Mouse (Mus musculus): ENCODE measurements around the gene Tmco5. TPM values are rescaled to one million over a fixed set of nuclear protein-coding genes. Genes with fewer than 3 reads are reported as not detected.

Gene Tmco5
- polyA plus RNA-seq, 1 experiment from 2014 or later = not detected

- no peaks in the 10 kb centered on the region; the same call in 1 of the 2 replicates for H3K4me1 ChIP-seq (ENCODE audit: control insufficient read depth, insufficient read depth, low read length)
- no peak overlapping the region for H3K27ac ChIP-seq (ENCODE audit: low read depth, low read length)
- no peak overlapping the region for H3K4me2 ChIP-seq (replicated peaks; ENCODE audit: low read depth, low read length)
- WGBS = 95% methylated on average over 3 of the region's 3 CpGs
- no peaks in the 10 kb centered on the region for H3K36me3 ChIP-seq (ENCODE audit: control insufficient read depth, insufficient read depth, low read length)
- H3K9ac ChIP-seq (ENCODE audit: low read depth, low read length) = no peak overlapping the region
- no peak for ATAC-seq (ENCODE audit: low FRiP score, low TSS enrichment)
- H3K4me3 ChIP-seq (ENCODE audit: low read length) = no peak overlapping the region
- no peaks in the 10 kb centered on the region for H3K9me3 ChIP-seq (ENCODE audit: control insufficient read depth, low read length)
- no peaks in the 10 kb centered on the region for H3K27me3 ChIP-seq (ENCODE audit: control insufficient read depth, insufficient read depth, low read length)
These were observed 1.2 kb downstream of the Tmco5 start for GRCm38 (mm10) chr2:116879730-116880129.

- Histone ChIP-seq H3K4me3 (ENCODE audit: low read length) (peak overlapping the region; percentile 20), H3K4me1 (ENCODE audit: control insufficient read depth, insufficient read depth, low read length) (no peaks in the 10 kb centered on the region), H3K36me3 (ENCODE audit: control insufficient read depth, insufficient read depth, low read length) (no peaks in the 10 kb centered on the region), H3K9ac (ENCODE audit: low read depth, low read length) (no peak overlapping the region), H3K4me2 (replicated peaks; ENCODE audit: low read depth, low read length) (peak overlapping the region; percentile 57), H3K27ac (ENCODE audit: low read depth, low read length) (no peak overlapping the region), H3K9me3 (ENCODE audit: control insufficient read depth, low read length) (no peaks in the 10 kb centered on the region), H3K27me3 (ENCODE audit: control insufficient read depth, insufficient read depth, low read length) (no peaks in the 10 kb centered on the region)
- peak; percentile 70 for ATAC-seq (ENCODE audit: low FRiP score, low TSS enrichment)
- WGBS = 22% methylated on average over 13 of the region's 14 CpGs
These were observed 15.0 kb downstream of the Tmco5 start for GRCm38 (mm10) chr2:116893316-116893987.

- Histone ChIP-seq H3K36me3 (ENCODE audit: control insufficient read depth, insufficient read depth, low read length) (no peaks in the 10 kb centered on the region), H3K27me3 (ENCODE audit: control insufficient read depth, insufficient read depth, low read length) (no peaks in the 10 kb centered on the region), H3K4me2 (replicated peaks; ENCODE audit: low read depth, low read length) (peak overlapping the region; percentile 57), H3K9me3 (ENCODE audit: control insufficient read depth, low read length) (no peaks in the 10 kb centered on the region), H3K9ac (ENCODE audit: low read depth, low read length) (peak overlapping the region; percentile 42; the same call in 1 of the 2 replicates), H3K4me1 (ENCODE audit: control insufficient read depth, insufficient read depth, low read length) (no peaks in the 10 kb centered on the region), H3K27ac (ENCODE audit: low read depth, low read length) (no peak overlapping the region), H3K4me3 (ENCODE audit: low read length) (peak overlapping the region; percentile 20)
- 0% methylated on average over 9 of the region's 9 CpGs for WGBS
- peak; percentile 78 for ATAC-seq (ENCODE audit: low FRiP score, low TSS enrichment)
These were observed 15.5 kb downstream of the Tmco5 start for GRCm38 (mm10) chr2:116893988-116894363.

- 0 out of 2 replicates have a peak overlapping the region, but pooled peaks have one; percentile 37 for H3K27ac ChIP-seq (ENCODE audit: low read depth, low read length)
- H3K9me3 ChIP-seq (ENCODE audit: control insufficient read depth, low read length) = no peaks in the 10 kb centered on the region
- H3K27me3 ChIP-seq (ENCODE audit: control insufficient read depth, insufficient read depth, low read length) = no peaks in the 10 kb centered on the region
- 15% methylated on average over 19 of the region's 19 CpGs for WGBS
- peak overlapping the region; percentile 35 for H3K4me3 ChIP-seq (ENCODE audit: low read length)
- ATAC-seq (ENCODE audit: low FRiP score, low TSS enrichment) = peak; percentile 68
- H3K9ac ChIP-seq (ENCODE audit: low read depth, low read length) = peak overlapping the region; percentile 44; the same call in 1 of the 2 replicates
- H3K4me2 ChIP-seq (replicated peaks; ENCODE audit: low read depth, low read length) = peak overlapping the region; percentile 55
- no peaks in the 10 kb centered on the region for H3K36me3 ChIP-seq (ENCODE audit: control insufficient read depth, insufficient read depth, low read length)
- no peaks in the 10 kb centered on the region for H3K4me1 ChIP-seq (ENCODE audit: control insufficient read depth, insufficient read depth, low read length)
These were observed 21.3 kb downstream of the Tmco5 start for GRCm38 (mm10) chr2:116899615-116900272.

GRCm38 (mm10) chr2:116900273-116900843, 21.9 kb downstream of the Tmco5 start:
- WGBS = 35% methylated on average over 10 of the region's 10 CpGs

GRCm38 (mm10) chr2:116908268-116908667, 29.8 kb downstream of the Tmco5 start:
- Histone ChIP-seq H3K27ac (ENCODE audit: low read depth, low read length) (no peak overlapping the region), H3K4me1 (ENCODE audit: control insufficient read depth, insufficient read depth, low read length) (no peaks in the 10 kb centered on the region), H3K9ac (ENCODE audit: low read depth, low read length) (no peak overlapping the region), H3K4me2 (replicated peaks; ENCODE audit: low read depth, low read length) (no peak overlapping the region), H3K36me3 (ENCODE audit: control insufficient read depth, insufficient read depth, low read length) (no peaks in the 10 kb centered on the region), H3K27me3 (ENCODE audit: control insufficient read depth, insufficient read depth, low read length) (no peaks in the 10 kb centered on the region), H3K9me3 (ENCODE audit: control insufficient read depth, low read length) (no peaks in the 10 kb centered on the region), H3K4me3 (ENCODE audit: low read length) (no peak overlapping the region)
- no peak for ATAC-seq (ENCODE audit: low FRiP score, low TSS enrichment)
- WGBS = 74% methylated on average over 8 of the region's 8 CpGs

More at GRCm38 (mm10) chr2:116900273-116900843, 21.9 kb downstream of the Tmco5 start:
- Histone ChIP-seq H3K4me2 (replicated peaks; ENCODE audit: low read depth, low read length) (peak overlapping the region; percentile 55), H3K4me3 (ENCODE audit: low read length) (peak overlapping the region; percentile 35), H3K27me3 (ENCODE audit: control insufficient read depth, insufficient read depth, low read length) (no peaks in the 10 kb centered on the region), H3K9ac (ENCODE audit: low read depth, low read length) (peak overlapping the region; percentile 44; the same call in 1 of the 2 replicates), H3K27ac (ENCODE audit: low read depth, low read length) (0 out of 2 replicates have a peak overlapping the region, but pooled peaks have one; percentile 37), H3K4me1 (ENCODE audit: control insufficient read depth, insufficient read depth, low read length) (no peaks in the 10 kb centered on the region), H3K36me3 (ENCODE audit: control insufficient read depth, insufficient read depth, low read length) (no peaks in the 10 kb centered on the region), H3K9me3 (ENCODE audit: control insufficient read depth, low read length) (no peaks in the 10 kb centered on the region)
- peak; percentile 50 for ATAC-seq (ENCODE audit: low FRiP score, low TSS enrichment)

GRCm38 (mm10) chr2:116912334-116913070, 34.0 kb downstream of the Tmco5 start:
- Histone ChIP-seq H3K27ac (ENCODE audit: low read depth, low read length) (no peak overlapping the region), H3K9me3 (ENCODE audit: control insufficient read depth, low read length) (no peaks in the 10 kb centered on the region), H3K9ac (ENCODE audit: low read depth, low read length) (no peak overlapping the region), H3K4me3 (ENCODE audit: low read length) (no peak overlapping the region), H3K27me3 (ENCODE audit: control insufficient read depth, insufficient read depth, low read length) (no peaks in the 10 kb centered on the region), H3K4me1 (ENCODE audit: control insufficient read depth, insufficient read depth, low read length) (no peaks in the 10 kb centered on the region), H3K36me3 (ENCODE audit: control insufficient read depth, insufficient read depth, low read length) (no peaks in the 10 kb centered on the region), H3K4me2 (replicated peaks; ENCODE audit: low read depth, low read length) (no peak overlapping the region)
- ATAC-seq (ENCODE audit: low FRiP score, low TSS enrichment) = no peak
- 67% methylated on average over 7 of the region's 7 CpGs for WGBS

- H3K27ac ChIP-seq (ENCODE audit: low read depth, low read length) = no peak overlapping the region
- H3K36me3 ChIP-seq (ENCODE audit: control insufficient read depth, insufficient read depth, low read length) = no peaks in the 10 kb centered on the region
- H3K4me3 ChIP-seq (ENCODE audit: low read length) = no peak overlapping the region
- WGBS = 84% methylated on average over 20 of the region's 20 CpGs
- H3K4me1 ChIP-seq (ENCODE audit: control insufficient read depth, insufficient read depth, low read length) = no peaks in the 10 kb centered on the region
- no peak overlapping the region for H3K4me2 ChIP-seq (replicated peaks; ENCODE audit: low read depth, low read length)
- no peaks in the 10 kb centered on the region for H3K9me3 ChIP-seq (ENCODE audit: control insufficient read depth, low read length)
- no peak for ATAC-seq (ENCODE audit: low FRiP score, low TSS enrichment)
- no peak overlapping the region for H3K9ac ChIP-seq (ENCODE audit: low read depth, low read length)
- no peaks in the 10 kb centered on the region for H3K27me3 ChIP-seq (ENCODE audit: control insufficient read depth, insufficient read depth, low read length)
These were observed 35.4 kb downstream of the Tmco5 start for GRCm38 (mm10) chr2:116913677-116914405.
